Mouse (Mus musculus) 3T3-L1 (cell line): ENCODE measurements around the gene Rhoh.

Experiments used
- DNase-seq: peaks from one replicate; pipeline ENCODE4 v3.0.0-alpha.2; 2015; ENCODE audit warnings: low read depth, low spot score

Rhoh gene

DNA sequence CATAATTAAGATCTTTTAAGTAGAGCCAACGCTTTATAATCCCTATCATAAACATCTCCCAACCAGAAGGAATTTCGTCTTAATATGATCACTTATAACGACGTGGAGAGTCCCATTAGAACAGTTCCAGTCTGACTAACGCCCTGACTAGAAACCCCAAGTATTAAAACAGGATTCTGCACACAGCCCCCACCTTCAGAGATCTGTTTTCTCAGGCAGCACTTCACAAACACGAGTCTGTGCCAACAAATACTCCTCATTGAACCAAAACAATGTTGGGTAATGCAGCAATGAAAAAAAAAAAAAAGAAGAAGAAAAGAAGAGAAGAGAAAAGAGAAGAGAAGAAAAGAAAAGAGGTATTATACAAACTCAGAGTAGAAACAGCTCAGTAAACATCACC lies 1.6 kb upstream of the Rhoh start:
- DNase-seq = no peak

DNA sequence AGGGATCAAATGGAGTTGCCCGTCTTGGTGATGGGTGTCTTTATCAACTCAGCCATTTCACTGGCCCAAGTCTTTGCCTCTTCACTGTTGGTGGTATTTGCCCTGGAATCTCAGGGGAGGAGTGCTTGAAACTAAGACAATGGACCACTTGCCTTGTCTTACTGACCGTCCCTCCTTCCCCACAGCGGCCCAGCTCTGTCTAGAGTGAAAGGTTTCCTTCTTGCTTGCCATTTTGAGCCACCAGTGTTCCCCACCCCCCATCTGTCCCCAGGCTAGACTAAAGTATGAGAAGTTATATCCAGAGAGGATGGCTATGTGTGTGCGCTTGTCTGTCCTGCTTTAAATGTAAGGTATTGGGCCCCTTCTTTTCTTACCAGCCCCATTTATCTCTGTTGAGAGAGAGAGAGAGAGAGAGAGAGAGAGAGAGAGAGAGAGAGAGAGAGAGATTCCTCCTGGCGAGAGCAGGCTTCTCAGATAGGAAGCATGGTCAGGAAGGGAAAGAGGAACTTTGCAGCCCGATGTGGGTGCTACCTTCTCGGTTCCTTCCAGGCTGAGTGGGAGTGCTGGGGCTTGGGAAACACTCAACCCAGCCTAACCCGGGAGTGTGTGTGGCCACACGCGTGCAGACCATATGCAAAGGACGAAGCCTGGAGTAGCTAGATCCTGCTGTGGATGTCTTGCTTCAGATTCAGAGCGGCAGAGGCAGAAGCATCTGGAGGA lies 572 bp upstream of the Rhoh start:
- DNase-seq = no peak

DNA sequence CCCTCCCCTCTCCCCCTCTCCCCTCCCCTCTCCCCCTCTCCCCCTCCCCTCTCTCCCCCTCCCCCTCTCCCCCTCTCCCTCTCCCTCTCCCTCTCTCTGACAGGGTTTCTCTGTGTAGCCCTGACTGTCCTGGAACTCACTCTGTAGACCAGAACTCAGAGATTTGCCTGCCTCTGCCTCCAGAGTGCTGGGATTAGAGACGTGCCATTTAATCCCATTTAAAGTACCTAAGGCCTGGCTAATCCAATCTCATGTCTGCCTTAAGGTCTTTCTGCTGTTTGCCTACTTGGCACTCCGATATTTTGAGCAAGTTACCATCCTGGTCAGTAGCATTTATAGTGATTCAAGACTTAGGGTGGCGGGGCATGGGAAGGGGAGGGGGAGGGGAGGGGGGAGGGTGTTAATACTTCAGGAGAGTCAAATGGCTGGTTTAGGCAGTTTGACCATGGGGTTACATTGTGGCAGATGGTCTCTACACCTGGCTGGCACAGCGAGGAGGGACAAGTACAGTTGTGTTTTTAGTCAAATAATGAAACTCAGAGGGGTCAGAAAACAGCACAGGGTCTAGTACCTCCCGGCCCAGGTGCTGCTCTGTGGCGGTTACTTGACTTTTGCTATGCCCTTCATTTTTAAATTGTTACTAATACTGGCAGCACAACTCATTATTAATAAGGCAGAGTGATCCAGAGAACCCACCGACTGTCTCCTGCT lies 1.4 kb downstream of the Rhoh start:
- no peak for DNase-seq

DNA sequence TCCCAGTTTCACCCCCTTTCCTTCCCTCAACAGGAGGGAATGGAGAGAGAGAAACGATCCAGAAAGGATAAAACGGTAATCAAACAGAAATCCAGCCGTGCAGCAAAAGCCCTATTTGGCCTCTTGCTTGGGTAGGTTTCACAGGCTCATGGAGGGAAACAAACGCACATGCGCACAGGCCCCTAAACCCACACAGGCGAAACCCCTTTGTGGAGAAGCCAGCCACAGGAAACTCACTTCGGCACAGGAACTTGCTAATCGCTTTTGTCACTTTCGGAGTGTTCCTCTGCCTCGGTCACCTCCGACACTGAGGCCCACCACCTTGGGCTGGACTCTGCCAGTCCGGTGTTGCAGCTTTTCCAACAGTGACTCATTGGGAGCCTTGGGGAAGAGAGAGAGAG lies 2.3 kb downstream of the Rhoh start:
- DNase-seq = no peak

DNA sequence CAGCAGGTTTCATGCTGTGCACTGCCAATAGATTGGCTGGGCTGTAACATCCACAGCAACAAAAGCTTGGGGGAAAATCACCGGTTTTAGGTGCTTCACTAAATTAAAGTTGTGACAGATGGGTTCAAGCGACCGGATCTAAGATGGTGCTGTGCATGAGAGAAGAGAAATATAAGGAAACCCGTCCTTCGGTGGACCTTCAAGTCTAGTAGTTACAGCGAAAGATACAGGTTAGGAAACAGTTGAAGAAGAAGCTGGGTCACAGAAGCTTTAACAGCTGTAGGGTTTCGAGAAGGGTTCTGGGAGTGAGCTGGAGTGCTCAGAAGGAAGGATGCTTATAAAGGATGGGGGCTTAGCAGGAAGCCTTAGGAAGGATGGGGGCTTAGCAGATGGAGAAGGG lies 3.5 kb downstream of the Rhoh start:
- DNase-seq = no peak

DNA sequence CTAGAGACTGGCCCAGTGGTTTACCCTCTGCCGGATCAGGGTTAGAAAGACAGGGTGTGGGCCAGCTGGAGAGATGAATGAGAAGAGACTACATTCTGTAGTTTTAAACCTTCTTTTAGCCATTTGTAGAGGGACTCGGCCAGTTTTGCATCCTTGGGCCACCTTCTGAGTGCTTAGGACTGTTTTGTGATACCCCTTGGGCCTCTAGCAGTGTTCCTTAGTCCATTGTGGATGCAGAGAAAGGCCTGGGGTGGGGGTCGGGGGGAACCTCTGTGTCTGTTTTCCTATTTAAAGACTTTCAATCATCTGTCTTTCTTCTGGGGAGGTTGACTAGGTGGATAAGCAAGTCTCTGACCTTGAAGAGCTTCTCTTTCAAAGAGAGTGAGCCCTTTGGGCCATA lies 3.9 kb downstream of the Rhoh start:
- no peak for DNase-seq

DNA sequence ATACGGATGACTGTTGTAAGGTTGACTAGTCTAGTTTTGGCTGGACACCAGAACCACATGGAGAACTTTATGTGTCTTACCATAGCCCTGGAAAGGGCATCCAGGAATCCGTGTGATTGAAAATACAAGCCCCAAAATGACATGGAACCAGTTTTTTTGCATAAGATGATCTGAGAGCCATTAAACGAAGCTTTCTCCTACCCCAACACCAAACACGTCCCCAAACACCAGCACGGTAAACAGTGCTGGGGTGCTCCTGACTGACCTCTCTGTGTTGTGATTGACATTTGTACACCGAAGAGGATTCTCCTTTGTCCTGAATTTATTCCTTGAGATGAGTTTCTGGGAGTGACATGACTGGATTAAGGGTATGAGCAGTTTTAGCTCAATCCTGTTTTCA lies 5.6 kb downstream of the Rhoh start:
- no peak for DNase-seq

DNA sequence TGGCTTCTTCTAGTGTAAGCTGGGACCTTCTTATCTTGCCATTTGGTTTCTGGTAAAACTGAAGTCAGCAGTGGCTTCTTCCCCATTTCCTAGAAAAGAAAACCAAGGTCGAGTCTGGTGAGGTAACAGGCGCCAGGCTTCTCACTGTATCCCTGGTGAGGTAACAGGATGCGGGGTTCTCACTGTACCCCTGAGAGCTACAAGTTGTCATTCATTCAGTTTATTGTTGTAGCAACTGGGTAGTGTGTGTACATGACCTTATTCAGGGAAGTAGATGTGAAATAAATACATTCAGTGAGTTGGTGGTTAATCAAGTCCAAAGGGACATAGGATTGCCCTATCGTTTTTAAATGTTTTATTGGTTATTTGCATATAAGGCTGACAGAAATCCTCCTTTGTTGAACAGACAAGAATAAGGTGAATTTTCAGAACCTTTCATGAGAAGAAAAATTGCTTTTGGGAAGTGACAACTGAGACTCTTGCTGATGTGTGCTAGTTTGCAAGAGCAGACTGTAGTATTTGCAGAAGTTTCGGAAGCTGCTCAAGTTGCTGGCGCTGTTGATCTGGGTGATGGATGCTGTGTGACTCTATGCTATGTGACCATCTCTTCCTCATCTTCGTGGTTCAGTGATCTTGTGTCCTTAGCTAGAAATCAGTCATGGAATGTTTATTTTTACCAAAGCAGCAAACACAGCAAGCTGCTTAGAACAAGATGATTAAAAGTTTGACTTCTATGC lies 6.5 kb downstream of the Rhoh start:
- no peak for DNase-seq

DNA sequence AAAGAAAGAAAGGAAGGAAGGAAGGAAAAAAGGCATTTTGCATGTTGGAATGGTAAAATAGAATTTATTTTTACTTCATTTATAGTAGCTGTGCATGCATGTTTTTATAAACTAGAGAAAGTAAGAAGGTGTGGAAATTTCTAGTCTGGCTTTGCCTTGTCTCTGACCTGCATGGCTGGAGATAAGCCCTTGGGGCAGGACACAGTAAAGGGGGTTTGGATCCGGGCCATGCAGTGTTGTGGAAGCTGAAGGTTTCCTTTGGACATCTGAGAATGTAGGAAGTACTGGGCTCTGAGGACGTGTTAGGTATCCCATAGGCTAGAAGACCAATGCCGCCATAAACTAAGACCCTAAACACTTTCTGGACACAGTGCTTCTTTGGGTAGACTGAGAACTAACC lies 7.4 kb downstream of the Rhoh start:
- DNase-seq = no peak

DNA sequence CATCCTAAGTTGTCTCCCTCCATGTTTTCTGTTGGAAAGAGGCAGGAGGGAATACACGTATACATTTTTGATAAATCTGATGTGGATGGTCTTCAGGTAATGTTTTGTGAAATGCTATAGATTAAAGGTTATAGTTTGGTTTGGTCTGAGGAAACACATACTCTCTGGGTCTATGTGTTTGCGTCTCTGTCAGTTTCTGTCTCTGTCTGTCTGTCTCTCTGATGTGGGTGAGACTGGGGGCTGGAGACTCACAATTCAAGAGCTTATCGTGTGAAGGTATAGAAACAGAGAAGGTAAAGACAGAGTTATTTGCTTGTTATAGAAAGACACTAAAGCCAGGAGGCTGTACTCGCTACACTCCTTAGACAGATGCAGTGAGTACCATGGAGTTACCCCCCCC lies 8.6 kb downstream of the Rhoh start:
- no peak for DNase-seq

DNA sequence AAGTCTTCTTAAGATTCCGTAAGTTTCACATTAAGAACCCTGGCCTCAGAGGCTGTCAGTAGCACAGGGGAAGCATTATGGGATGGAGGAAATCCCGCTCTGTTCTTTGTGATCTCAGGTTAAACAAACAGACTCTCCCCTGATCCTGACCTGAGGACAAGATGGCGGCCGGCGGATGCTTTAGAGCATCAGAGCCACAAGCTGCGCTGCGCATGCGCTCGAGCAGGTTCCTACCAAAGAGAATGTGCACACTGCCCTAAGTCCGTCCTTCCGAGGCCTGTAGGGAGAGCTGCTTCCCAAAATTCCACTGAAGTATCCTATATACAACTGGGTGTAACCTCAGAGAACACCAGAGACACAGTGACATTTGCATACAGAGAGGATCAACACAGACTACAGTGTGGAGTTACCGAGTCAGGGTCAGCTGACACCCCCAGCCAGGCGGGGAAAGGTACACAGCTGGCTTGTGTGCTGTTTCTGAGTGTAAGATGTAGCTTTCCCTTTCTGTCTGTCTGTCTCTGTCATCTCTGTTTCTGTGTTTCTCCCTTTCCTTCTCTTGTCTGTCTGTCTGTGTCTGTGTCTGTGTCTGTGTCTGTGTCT lies 10.4 kb downstream of the Rhoh start:
- no peak for DNase-seq

DNA sequence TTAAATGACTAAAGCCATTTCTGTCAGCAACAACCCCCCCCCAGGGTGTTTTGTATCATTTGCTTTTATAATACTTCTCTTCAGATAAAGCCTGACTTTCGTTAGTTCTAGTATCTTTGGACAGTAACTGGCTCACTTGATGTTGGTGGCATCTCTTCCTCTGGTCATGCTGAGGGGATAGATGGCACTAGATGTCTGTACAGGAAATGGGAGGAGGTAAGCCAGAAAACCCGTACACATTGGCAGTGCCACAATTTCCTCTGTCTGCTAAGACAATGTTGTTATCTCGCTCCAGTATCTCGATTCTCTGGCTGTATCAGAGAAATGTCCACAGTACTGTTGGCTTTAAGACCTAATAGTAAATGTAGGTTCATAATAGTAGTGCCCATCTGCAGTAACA lies 12.2 kb downstream of the Rhoh start:
- DNase-seq = no peak

DNA sequence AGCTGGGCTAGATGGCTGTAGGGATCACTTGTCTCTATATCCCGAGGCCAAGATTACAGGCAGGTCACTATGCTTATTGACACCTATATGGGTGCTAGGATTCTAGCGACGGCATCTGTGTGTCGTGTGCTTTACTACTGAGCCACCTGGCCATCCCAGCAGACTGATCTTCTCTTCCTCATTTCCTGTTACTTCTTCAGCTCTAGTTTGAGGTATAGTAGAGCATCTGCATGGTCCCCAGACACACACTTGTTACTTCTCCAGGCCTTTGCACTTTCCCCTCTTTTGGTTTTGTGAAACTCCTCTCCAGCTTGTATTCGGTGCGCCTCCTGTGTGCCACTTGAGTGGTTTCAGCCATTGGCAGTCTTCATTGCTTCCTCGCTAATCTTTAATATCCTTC lies 14.3 kb downstream of the Rhoh start:
- no peak for DNase-seq

DNA sequence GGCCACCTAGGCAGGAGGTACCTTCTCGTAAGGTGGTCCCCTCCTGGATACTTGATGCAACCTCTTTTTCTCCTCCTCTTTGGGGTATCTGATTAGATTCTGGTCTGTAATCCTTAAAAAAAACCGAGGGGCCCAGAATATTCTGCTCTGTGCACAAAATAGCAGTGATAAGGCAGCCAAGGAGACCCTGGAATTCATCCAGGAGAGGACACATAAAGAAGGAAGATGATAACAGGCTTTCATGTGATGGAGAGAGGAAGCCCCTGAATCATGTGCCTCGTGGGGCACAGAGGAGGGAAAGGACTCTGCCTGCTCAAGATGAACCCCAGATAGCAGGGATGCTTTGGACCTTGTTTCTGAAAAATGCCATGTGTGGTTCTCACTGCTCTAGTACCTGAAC lies 17.4 kb downstream of the Rhoh start:
- DNase-seq = no peak

DNA sequence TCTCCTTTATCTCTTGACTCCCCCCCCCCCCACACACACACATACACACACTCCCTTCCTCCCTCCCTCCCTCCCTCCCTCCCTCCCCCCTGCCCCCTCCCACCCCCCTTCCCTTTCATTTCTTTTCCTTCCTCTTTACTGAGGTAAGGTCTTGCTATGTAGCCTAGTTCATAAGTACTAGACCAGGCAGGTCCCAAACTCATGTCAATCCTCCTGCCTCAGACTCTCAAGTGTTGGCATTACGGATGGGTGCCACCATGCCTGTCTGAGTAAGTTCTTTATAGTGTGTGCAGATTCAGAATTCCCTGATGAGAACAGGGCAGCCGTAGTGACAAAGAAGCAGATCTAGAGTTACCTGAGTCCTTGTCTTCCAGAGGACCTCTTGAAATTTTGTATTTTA lies 20.2 kb downstream of the Rhoh start:
- no peak for DNase-seq

DNA sequence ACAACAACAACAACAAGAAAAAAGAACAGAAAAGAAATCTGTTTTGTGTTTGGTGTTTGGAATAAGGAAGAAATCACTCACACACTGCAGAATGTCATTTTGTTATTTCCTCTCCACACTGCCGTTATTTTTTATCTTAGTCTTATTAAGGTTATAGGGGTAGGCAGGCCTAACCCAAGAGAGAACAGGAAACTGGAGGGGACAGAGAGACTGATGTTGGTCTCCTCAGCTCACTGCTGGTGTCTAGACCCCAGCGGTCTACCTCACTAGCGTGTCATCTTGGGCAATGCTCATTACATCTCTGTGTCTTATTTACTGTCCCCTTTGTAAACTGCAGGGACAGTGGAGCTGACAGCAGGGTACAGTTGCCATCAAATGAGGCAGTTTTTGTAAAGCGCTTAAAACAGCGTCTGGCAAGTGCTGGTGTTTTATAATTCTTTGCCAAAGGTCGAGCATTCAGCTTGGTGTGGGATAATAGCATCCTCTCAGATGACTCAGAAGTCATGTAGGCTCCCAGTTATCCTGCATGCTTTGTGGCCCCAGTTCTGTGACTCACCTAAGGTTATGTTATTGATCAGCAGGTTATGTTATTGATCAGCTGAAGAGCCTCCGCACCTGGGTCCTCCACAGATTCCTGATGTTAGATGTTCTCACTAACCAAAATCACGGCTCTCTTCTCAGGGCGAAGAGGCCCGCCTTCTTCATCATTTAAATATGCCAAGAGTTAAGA lies 21.6 kb downstream of the Rhoh start:
- DNase-seq = no peak

DNA sequence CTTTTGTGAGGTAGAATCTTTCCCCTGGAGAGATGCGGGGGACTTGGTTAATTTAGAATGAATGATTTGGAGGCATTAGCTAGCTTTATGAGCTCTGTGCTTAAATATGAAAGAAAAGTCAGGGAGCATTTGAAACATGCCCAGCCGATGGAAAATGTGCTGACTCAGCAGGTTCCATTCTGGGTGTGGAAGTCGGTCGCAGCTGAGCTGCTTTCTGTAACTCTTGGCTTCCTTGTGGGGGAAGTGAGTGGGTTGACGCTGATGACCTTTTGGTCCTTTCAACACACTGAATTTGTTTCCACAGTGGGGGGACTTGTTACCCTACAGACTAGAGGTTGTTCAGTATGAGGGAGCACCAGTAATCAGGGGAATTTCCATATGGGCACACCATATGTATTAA lies 22.3 kb downstream of the Rhoh start:
- no peak for DNase-seq

DNA sequence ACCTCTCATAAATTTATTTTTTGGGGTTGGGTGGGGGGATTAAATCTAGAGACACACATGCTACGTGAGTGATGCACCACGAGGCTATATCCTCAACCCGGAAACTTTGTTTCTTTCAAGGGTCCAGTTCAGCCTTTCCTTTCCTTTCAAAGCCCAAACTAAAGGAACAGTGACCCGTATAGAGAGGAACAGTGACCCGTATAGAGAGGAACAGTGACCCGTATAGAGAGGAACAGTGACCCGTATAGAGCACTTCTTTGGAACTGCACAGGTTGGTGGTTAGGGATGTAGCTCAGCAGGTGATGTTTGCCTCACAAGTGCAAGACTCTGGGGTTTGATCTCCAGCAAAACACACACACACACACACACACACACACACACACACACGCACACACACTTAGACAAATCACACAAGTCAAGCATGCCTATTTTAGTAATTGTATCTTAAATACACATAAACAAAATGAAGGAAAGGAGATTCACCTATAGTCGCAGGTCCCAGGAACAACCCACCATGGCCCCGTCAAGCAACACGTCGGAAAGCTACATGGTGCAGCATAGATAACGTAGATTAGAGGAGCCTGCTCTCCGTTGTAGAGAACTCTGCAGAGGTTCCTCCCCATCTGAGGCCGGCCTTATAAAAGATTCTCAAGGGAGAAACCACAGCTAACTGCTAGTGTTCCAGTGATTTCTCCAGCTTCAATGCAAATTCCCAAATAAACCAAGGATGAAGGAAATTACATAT lies 24.9 kb downstream of the Rhoh start:
- DNase-seq = no peak

DNA sequence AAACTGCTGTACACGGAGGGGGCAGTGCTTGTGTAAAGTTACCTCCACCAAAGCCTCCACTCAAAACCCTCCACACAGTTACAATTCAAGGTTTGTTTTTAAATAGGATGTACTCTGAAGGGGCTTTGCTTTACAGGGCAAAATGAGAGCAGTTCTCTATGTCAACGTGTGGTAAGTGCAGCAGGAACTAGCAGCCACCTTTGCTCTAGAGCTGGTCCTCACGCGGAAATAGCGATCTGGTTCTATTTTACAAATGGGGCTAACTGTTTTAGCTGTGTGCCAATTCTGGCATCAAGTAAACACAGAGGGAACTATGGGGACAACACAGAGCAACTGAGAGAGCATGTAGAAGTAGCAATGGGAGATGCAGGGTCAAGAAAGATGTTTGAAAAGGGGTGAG lies 27.1 kb downstream of the Rhoh start:
- no peak for DNase-seq

DNA sequence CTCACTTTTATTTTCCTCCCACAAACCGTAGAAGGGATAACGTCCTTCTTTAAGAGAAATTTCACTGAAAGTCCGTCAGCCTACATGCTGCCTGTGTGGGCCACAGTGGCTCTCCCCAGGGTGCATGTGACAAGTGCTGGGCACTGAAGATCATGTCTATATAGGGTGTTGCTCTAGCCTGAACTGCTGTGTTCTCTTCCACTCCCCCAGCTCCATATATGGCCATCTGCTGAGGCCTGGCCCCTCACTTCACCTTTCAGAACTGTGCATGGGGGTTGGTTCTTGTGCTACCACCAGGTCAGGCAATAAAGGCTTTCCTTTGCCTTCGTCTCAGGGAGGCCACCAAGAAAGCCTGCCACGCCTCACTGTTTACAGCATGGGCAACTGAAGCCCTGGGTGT lies 28.0 kb downstream of the Rhoh start:
- DNase-seq = no peak

DNA sequence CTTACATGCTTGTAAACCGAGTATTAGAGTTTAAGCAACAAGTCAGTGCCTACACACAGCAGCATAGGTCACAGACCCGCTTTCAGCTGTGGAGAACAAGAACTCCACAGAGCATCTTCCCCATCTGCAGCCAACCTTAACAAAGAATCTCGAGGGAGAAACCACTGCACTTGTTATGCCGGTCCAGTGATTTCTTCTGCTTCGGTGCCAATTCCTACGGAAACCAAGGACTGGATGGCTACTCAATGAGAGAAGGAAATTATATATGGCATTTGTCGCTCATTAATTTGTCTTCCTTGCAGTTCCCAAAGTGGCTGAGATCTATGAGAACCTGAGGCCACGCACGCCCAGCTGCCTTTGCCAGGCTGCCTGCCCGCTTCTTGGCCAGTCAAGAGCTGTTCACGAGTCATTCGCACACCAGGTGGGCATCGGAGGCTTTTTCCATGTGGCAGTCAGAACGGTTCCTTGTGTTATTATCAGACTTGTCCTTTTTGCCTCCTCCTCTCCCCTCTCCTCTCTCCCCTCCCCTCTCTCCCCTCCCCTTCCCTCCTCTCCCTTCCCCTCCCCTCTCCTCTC lies 30.3 kb downstream of the Rhoh start:
- no peak for DNase-seq
